Mouse (Mus musculus) layer of hippocampus, adult 2 months (tissue): ENCODE measurements around the gene Eps8. TPM values are rescaled to one million over a fixed set of nuclear protein-coding genes. Genes with fewer than 3 reads are reported as not detected.
"Not testable (repeated sequence)": the region's sequence is repeated elsewhere in the genome, so short reads cannot be mapped to it uniquely, and the experiment has no call there.

ENCODE experiments used
- DNase-seq, 2 experiments: peaks; one replicate each; pipeline ENCODE4 v3.0.0; 2022; ENCODE audit warnings: low spot score in 2 of 2
- H3K27ac ChIP-seq: fragments of 200-600 bp; 2 replicates; pipeline ENCODE4 v1.8.1; 2022
- H3K4me3 ChIP-seq: fragments of 200-600 bp; 2 replicates; pipeline ENCODE4 v1.8.1; 2022; ENCODE audit warnings: mild to moderate bottlenecking
- CTCF ChIP-seq: fragments of 200-600 bp; conservative IDR thresholded peaks from 2 replicates; pipeline ENCODE4 v1.8.1; 2022; ENCODE audit warnings: antibody characterized with exemption, mild to moderate bottlenecking, moderate library complexity
- total RNA-seq, 2 experiments: library from RNA; stranded (reverse); gene quantifications; 2 replicates each; pipeline ENCODE4 v1.2.3; 2021

Eps8 gene
- total RNA-seq, 2 experiments from 2014 or later = 42.3 to 44.9 TPM

DNA sequence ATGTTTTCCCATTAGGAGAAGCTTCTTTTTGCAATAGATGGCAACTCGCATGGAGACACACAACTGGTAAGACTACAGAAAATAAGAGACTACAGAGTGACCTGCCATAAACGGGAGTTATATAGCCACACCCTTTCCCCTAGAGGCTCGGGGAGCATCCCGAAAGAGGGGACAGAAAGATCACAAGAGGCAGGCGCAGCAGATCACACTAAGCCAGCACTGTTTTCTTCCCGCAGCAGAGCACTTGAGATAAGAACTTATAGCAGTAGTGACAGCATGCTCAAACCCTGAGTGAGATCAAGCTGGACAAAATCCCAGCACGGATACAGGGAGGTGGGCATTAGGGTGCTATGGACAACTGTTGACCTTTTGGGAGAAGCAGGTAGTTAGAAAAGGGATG lies 198.6 kb downstream of the Eps8 start:
- no peak for DNase-seq
- no peak overlapping the region for H3K4me3 ChIP-seq
- TF ChIP-seq CTCF = no peak
- H3K27ac ChIP-seq = no peak overlapping the region

DNA sequence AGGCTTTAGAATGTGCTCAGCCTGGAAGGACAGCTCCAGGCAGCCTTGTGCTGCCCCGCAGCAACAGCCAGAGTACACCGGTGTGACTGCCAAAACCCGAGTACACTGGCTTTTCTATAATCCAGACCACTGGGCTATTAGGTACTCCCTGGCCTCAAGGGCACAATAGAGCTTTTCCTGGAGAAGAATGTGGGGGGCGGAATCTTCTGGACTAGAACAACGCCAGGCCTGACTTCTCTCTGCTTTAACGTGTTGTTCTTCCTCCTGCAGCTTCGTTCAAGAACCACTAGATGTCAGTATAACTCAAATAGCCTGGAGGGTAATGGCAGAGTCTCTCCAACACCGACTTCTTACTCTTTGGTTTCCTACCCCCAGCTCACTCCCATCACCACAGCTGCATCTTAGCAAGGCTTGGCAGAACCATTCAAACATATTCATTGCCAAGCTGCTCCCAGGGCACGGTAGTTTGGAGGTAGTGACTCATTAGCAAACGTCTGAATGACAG lies 199.1 kb downstream of the Eps8 start:
- no peak overlapping the region for H3K4me3 ChIP-seq
- DNase-seq = peak; percentile 23 to 60
- peak; percentile 95 for TF ChIP-seq CTCF
- H3K27ac ChIP-seq = no peak overlapping the region

- not testable (repeated sequence) for DNase-seq, H3K4me3 ChIP-seq, H3K27ac ChIP-seq
These were observed 208.6 kb downstream of the Eps8 start for GRCm38 (mm10) chr6:137446116-137446515.

DNA sequence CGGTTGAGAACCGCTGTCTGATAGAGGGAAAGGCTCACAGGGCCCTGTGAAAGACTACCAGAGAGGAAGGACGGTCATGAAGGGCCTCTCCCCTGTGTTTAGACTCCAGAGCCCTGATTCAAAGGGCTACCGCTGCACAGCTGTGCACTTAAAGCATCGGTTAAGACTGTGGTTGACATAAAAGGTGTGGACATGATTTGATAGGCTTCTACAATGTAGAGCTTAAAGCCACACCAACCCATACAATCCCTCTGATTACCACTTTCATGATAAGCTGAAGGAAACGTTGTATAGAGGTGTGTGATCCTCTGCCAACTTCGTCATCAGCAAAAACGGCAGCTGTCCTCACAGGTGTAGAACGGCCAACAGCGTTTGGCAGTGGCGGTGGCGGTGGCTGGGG lies 211.6 kb downstream of the Eps8 start:
- no peak overlapping the region for H3K4me3 ChIP-seq
- no peak for TF ChIP-seq CTCF
- no peak overlapping the region for H3K27ac ChIP-seq
- no peak for DNase-seq

DNA sequence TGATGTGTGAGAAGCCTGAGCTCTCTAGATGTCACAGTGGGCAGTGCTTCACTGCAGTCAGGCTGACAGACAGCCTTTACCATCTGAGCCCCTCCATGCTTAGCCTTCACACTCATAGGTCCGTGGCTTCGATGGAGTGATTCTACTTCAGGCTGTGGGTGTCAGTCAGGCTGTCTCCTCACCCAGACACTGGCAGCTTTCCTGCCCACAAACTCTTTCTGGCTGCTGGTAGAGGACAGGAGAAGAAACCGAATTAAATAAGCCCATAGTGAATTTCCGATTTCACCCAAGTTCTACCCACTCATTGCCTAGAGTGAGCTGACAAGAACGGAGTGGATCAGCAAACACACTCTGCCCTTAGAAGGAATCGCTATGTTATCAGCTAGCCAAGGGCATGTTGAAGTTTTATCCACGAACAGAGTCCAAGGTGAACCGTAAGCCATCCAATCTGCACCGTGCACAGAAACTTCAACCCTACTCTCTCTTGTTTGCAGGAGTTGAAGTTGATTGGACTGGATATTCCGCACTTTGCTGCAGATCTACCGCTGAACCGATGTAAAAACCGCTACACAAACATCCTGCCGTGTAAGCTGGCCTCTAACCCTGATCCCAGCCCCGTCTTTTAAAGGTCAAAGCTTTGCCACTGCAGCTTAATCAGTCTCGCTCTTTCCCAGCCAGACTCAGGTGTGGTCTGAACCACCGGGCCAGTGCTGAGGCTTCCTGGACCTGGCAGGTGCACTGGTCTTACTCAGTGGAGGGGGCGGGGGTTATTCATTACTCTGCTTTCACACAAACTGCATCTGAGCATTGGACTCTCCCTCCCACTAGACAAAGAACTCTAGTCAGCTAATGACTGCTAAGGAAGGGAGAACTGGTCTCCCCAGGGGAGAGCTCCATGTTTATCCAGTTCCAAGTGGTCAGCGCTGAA lies 213.9 kb downstream of the Eps8 start:
- DNase-seq = peak; percentile 12 to 29
- H3K27ac ChIP-seq = no peak overlapping the region
- TF ChIP-seq CTCF = no peak
- no peak overlapping the region for H3K4me3 ChIP-seq

- H3K27ac ChIP-seq = peak overlapping the region; percentile 1; the same call in 1 of the 2 replicates
- H3K4me3 ChIP-seq = no peak overlapping the region
- peak; percentile 12 to 30 for DNase-seq
- TF ChIP-seq CTCF = no peak
These were observed 216.6 kb downstream of the Eps8 start for GRCm38 (mm10) chr6:137437902-137438580.

- peak overlapping the region; percentile 1; the same call in 1 of the 2 replicates for H3K27ac ChIP-seq
- TF ChIP-seq CTCF = no peak
- DNase-seq = no peak
- H3K4me3 ChIP-seq = no peak overlapping the region
These were observed 217.2 kb downstream of the Eps8 start for GRCm38 (mm10) chr6:137437486-137437885.

DNA sequence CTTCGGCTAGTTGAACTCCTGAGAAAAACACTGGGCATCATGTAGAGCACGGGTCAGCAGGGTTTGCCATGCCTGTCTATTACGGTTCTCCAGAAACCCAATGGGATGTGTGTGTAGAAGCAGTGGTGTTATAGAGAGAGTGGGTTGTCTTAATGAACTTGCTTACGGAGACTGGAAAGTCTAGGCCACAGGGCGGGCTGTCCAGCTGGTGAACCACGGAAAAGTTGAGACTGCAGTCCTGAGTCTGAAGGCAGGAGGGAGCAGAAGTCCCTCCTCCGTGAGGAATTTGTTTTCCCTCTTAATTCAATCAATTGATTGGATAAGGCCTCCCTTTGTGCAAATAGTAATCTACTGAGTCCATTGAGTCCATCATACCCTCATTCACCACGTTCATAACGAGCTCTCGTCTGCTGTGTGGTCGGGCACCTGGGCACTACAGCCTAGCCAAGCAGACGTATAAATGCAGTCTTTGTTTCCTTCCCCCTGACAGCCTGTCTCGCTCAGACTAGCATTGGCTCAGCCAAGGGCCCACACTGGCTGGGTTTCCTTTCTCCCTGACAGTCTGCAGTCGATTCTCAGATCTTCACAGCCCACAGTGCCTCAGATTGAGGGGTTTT lies 221.0 kb downstream of the Eps8 start:
- DNase-seq = peak in 1 of 2 experiments; percentile 23
- Histone ChIP-seq H3K27ac (no peak overlapping the region), H3K4me3 (no peak overlapping the region)
- TF ChIP-seq CTCF = no peak

Other genes starting within 250 kb of the Eps8 start
- gene Strap, start 80.2 kb upstream of the Eps8 start, total RNA-seq = 100 to 1,000 TPM; 110 to 112 TPM
- 1 to 10 TPM; 5.1 to 6.1 TPM for gene Dera, start 99.7 kb upstream of the Eps8 start, total RNA-seq